Mouse (Mus musculus) heart, embryonic 13.5 days (tissue): ENCODE results near the gene Ercc1. TPM values are rescaled to one million over a fixed set of nuclear protein-coding genes. Genes with fewer than 3 reads are reported as not detected.
A peak's percentile ranks its signal among the peaks of the same experiment; 100 is the strongest.

Source experiments
- ATAC-seq: fragments of 200-750 bp; cut with Nextera tagmentation; 2 replicates; pipeline ENCODE4 v1.8.0; 2017; ENCODE audit warnings: moderate TSS enrichment; ENCODE audit not compliant: insufficient number of reproducible peaks, low FRiP score, low TSS enrichment; ENCODE audit errors: extremely low read depth
- H3K27ac ChIP-seq: fragments of 300-500 bp; sonication (generic); replicated peaks from 2 replicates; pipeline ENCODE4 v1.5.1; 2015; ENCODE audit warnings: moderate library complexity, mild to moderate bottlenecking, inconsistent platforms
- H3K27me3 ChIP-seq: fragments of 300-500 bp; sonication (generic); replicated peaks from 2 replicates; pipeline ENCODE4 v1.6.1; 2015; ENCODE audit warnings: mild to moderate bottlenecking, inconsistent platforms
- H3K36me3 ChIP-seq: fragments of 300-500 bp; sonication (generic); 2 replicates; pipeline ENCODE4 v1.6.1; 2015; ENCODE audit warnings: mild to moderate bottlenecking, inconsistent platforms
- H3K4me1 ChIP-seq: fragments of 300-500 bp; sonication (generic); 2 replicates; pipeline ENCODE4 v1.6.1; 2015; ENCODE audit warnings: inconsistent platforms
- H3K4me2 ChIP-seq: fragments of 300-500 bp; sonication (generic); 2 replicates; pipeline ENCODE4 v1.6.1; 2015; ENCODE audit warnings: inconsistent platforms, mild to moderate bottlenecking, moderate library complexity
- H3K4me3 ChIP-seq: fragments of 300-500 bp; sonication (generic); 2 replicates; pipeline ENCODE4 v1.5.1; 2015; ENCODE audit warnings: moderate library complexity, mild to moderate bottlenecking, inconsistent platforms
- H3K9ac ChIP-seq: fragments of 300-500 bp; sonication (generic); 2 replicates; pipeline ENCODE4 v1.6.1; 2015; ENCODE audit warnings: inconsistent platforms, mild to moderate bottlenecking, moderate library complexity
- H3K9me3 ChIP-seq: fragments of 300-500 bp; sonication (generic); 2 replicates; pipeline ENCODE4 v1.6.1; 2016; ENCODE audit warnings: inconsistent platforms
- WGBS: fragments of 180-500 bp; shearing (Covaris S2); methylation state at CpG from one replicate; pipeline ENCODE4 v1.1.7; 2015; ENCODE audit warnings: mixed read lengths; 5-methylcytosine and 5-hydroxymethylcytosine counted together
- polyA plus RNA-seq: library from polyadenylated mRNA; unstranded; fragments of >200 nt; fragmentation: Nextera tagmentation; extraction: Ambion mirVana; gene quantifications from 2 replicates; pipeline ENCODE4 v1.2.1, GENCODE M21; 2015

Gene Ercc1
- polyA plus RNA-seq, 1 experiment from 2014 or later = 62.7 TPM

- H3K9ac ChIP-seq = peak overlapping the region; percentile 65
- H3K27ac ChIP-seq = peak overlapping the region; percentile 90
- H3K4me3 ChIP-seq = peak overlapping the region; percentile 44
- H3K4me1 ChIP-seq = peaks cover 43% of the 10 kb centered on the region
- 0 out of 2 replicates have a peak, but pooled peaks have one; percentile 53 for ATAC-seq
- H3K36me3 ChIP-seq = no peaks in the 10 kb centered on the region
- H3K9me3 ChIP-seq = no peaks in the 10 kb centered on the region
- 2% methylated on average over 20 of the region's 20 CpGs for WGBS
- peaks cover 7% of the 10 kb centered on the region; the same call in 1 of the 2 replicates for H3K27me3 ChIP-seq
- H3K4me2 ChIP-seq = peak overlapping the region; percentile 73
These were observed 18.2 kb upstream of the Ercc1 start for GRCm38 (mm10) chr7:19326359-19326758.

DNA sequence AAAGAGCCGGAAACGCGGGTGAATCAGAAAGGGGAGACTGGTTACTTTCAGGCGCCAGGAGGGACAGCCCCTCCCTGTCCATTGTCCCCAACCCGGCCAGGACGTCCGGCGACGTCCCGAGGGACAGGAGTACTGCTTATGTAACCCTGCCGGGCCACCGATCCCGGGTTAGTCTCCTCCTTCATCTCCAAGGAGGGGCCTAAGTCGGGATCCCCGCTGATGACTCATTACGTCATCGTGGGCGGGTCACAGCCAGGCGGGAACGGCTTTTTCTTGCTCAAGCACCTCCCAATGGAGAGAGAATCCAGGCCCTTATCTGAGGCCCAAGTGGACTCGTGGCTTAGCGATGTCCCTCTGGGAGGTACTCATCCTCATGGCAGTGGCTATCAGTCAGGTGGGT is 17.4 kb upstream of the Ercc1 start:
- Histone ChIP-seq H3K9ac (peak overlapping the region; percentile 65), H3K4me2 (peak overlapping the region; percentile 73), H3K27ac (peak overlapping the region; percentile 90), H3K36me3 (no peaks in the 10 kb centered on the region), H3K27me3 (peaks cover 7% of the 10 kb centered on the region; the same call in 1 of the 2 replicates), H3K4me3 (peak overlapping the region; percentile 44), H3K4me1 (peaks cover 45% of the 10 kb centered on the region), H3K9me3 (no peaks in the 10 kb centered on the region)
- under 1% methylated on average over 22 of the region's 22 CpGs for WGBS
- ATAC-seq = peak; percentile 71

DNA sequence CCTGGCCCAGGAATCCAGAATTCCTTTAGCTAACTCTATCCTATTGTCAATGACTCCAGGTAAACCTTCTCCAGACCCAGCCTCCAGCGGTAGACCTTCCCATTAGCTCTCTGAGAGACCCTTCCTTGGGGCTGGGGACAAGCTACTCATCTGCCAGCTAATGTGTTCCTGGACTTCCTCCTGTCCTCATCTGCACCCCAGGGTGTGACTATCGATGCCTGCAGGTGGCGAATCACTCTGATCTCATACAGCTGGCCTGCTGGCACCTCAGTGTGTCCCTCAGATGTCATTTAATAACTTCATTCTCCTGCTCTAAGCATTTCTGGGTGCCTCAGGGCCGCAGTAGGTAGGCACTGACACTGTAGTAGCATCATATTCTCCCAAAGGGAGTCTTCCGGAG is 16.8 kb upstream of the Ercc1 start:
- Histone ChIP-seq H3K4me3 (no peak overlapping the region), H3K27ac (peak overlapping the region; percentile 90), H3K4me1 (peaks cover 50% of the 10 kb centered on the region), H3K9ac (peak overlapping the region; percentile 65), H3K27me3 (peaks cover 6% of the 10 kb centered on the region; the same call in 1 of the 2 replicates), H3K36me3 (no peaks in the 10 kb centered on the region), H3K4me2 (peak overlapping the region; percentile 73), H3K9me3 (no peaks in the 10 kb centered on the region)
- 77% methylated on average over 5 of the region's 5 CpGs for WGBS
- ATAC-seq = no peak

DNA sequence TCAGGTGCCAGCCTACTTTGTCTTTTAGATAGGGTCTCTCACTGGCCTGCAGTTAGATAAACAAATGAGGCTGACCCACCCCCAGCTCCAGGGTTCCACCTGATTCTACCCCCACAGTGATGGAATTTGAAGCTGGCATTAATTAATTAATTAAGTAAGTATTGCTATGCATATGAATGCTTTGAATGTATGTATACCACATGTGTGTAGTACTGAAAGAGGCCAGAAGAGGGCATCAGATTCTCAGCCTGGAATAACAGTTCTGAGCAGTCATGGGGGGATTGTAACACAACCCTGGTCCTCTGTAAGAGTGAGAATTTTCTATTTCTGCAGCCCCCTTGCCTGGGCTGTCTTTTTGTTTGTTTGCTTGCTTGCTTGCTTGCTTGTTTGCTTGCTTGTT is 16.2 kb upstream of the Ercc1 start:
- Histone ChIP-seq H3K4me3 (no peak overlapping the region), H3K4me2 (no peak overlapping the region), H3K9me3 (no peaks in the 10 kb centered on the region), H3K4me1 (peaks cover 50% of the 10 kb centered on the region), H3K9ac (no peak overlapping the region), H3K27ac (no peak overlapping the region), H3K27me3 (no peaks in the 10 kb centered on the region), H3K36me3 (no peaks in the 10 kb centered on the region)
- ATAC-seq = no peak

DNA sequence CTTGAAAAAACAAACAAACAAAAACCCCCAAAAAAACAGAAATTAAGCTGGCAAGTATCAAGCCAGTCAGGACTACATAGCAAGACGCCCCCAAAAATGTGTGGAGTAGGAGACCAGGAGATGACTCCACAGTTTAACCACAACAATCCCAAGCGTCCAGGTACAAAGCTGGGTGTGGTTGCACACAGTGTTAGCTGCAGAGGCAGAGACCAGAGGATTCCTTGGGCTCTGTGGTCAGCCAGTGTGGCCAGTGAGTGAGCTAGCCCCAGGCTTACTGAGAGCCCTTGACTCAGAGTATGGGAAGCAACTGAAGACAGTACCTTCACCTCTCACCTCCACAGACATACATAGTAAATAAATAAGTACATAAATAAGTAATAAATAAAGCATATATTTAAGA is 12.7 kb upstream of the Ercc1 start:
- 67% methylated on average over 2 of the region's 2 CpGs for WGBS
- H3K27ac ChIP-seq = peak overlapping the region; percentile 26; the same call in 1 of the 2 replicates
- ATAC-seq = no peak
- no peaks in the 10 kb centered on the region for H3K27me3 ChIP-seq
- peaks cover 60% of the 10 kb centered on the region for H3K4me1 ChIP-seq
- peak overlapping the region; percentile 77 for H3K4me2 ChIP-seq
- H3K4me3 ChIP-seq = peak overlapping the region; percentile 69; the same call in 1 of the 2 replicates
- H3K9me3 ChIP-seq = no peaks in the 10 kb centered on the region
- 0 out of 2 replicates have a peak overlapping the region, but pooled peaks have one; percentile 38 for H3K9ac ChIP-seq
- H3K36me3 ChIP-seq = no peaks in the 10 kb centered on the region

GRCm38 (mm10) chr7:19332709-19333352 is 11.7 kb upstream of the Ercc1 start:
- peak; percentile 69 for ATAC-seq
- Histone ChIP-seq H3K36me3 (no peaks in the 10 kb centered on the region), H3K4me2 (peak overlapping the region; percentile 77), H3K4me3 (peak overlapping the region; percentile 69), H3K9ac (peak overlapping the region; percentile 91), H3K27me3 (no peaks in the 10 kb centered on the region), H3K9me3 (no peaks in the 10 kb centered on the region), H3K4me1 (peaks cover 61% of the 10 kb centered on the region), H3K27ac (peak overlapping the region; percentile 85)
- under 1% methylated on average over 51 of the region's 52 CpGs for WGBS

- ATAC-seq = no peak
These were observed 9.0 kb upstream of the Ercc1 start for GRCm38 (mm10) chr7:19335583-19335982.

GRCm38 (mm10) chr7:19337122-19337521 is 7.5 kb upstream of the Ercc1 start:
- Histone ChIP-seq H3K9ac (peak overlapping the region; percentile 5), H3K4me2 (no peak overlapping the region), H3K4me1 (peaks cover 68% of the 10 kb centered on the region), H3K9me3 (no peaks in the 10 kb centered on the region), H3K4me3 (no peak overlapping the region), H3K27me3 (peaks cover 5% of the 10 kb centered on the region; the same call in 1 of the 2 replicates), H3K27ac (peak overlapping the region; percentile 10; the same call in 1 of the 2 replicates), H3K36me3 (no peaks in the 10 kb centered on the region)
- ATAC-seq = no peak
- 53% methylated on average over 10 of the region's 10 CpGs for WGBS

More at GRCm38 (mm10) chr7:19335583-19335982, 9.0 kb upstream of the Ercc1 start:
- H3K4me2 ChIP-seq = no peak overlapping the region; the same call in 1 of the 2 replicates
- no peak overlapping the region for H3K4me3 ChIP-seq
- peak overlapping the region; percentile 20; the same call in 1 of the 2 replicates for H3K27ac ChIP-seq
- H3K9me3 ChIP-seq = no peaks in the 10 kb centered on the region
- 0 out of 2 replicates have a peak overlapping the region, but pooled peaks have one; percentile 5 for H3K9ac ChIP-seq
- WGBS = 49% methylated on average over 3 of the region's 3 CpGs
- peaks cover 62% of the 10 kb centered on the region for H3K4me1 ChIP-seq
- no peaks in the 10 kb centered on the region for H3K36me3 ChIP-seq
- H3K27me3 ChIP-seq = no peaks in the 10 kb centered on the region

- Histone ChIP-seq H3K4me2 (no peak overlapping the region), H3K4me3 (no peak overlapping the region), H3K9ac (no peak overlapping the region), H3K36me3 (no peaks in the 10 kb centered on the region), H3K27ac (peak overlapping the region; percentile 40), H3K27me3 (peaks cover 5% of the 10 kb centered on the region; the same call in 1 of the 2 replicates), H3K4me1 (peaks cover 72% of the 10 kb centered on the region), H3K9me3 (no peaks in the 10 kb centered on the region)
- WGBS = 44% methylated on average over 2 of the region's 2 CpGs
- ATAC-seq = no peak
These were observed 6.5 kb upstream of the Ercc1 start for GRCm38 (mm10) chr7:19338060-19338459.

- Histone ChIP-seq H3K36me3 (no peaks in the 10 kb centered on the region), H3K9me3 (no peaks in the 10 kb centered on the region), H3K4me2 (no peak overlapping the region), H3K9ac (0 out of 2 replicates have a peak overlapping the region, but pooled peaks have one; percentile 28), H3K27ac (peak overlapping the region; percentile 40), H3K4me1 (peaks cover 76% of the 10 kb centered on the region), H3K4me3 (no peak overlapping the region), H3K27me3 (peaks cover 5% of the 10 kb centered on the region; the same call in 1 of the 2 replicates)
- no peak for ATAC-seq
- WGBS = 55% methylated on average over 7 of the region's 7 CpGs
These were observed 6.0 kb upstream of the Ercc1 start for GRCm38 (mm10) chr7:19338596-19338995.

DNA sequence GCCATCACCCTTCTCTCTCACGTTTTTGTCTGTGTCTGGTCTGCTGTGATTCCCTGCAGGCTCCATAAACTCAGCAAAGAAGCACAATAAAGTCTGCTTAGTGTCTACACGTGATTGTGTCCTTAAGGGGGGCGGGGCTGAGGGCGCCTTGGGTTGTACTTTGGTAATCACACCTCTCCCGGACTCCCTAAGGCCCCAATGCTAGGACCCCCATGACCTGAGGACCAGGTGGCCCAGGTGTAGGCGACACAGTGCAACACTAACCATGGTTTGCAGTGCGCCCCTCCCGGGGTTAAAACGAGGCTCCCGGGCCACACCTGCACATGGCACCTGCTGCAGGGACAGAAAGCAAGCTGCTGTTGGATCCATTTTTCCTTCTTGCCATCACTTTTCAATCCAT is 3.3 kb upstream of the Ercc1 start:
- Histone ChIP-seq H3K27ac (peak overlapping the region; percentile 98), H3K9me3 (no peaks in the 10 kb centered on the region), H3K9ac (peak overlapping the region; percentile 79)

More for the DNA sequence above, 3.3 kb upstream of the Ercc1 start:
- no peaks in the 10 kb centered on the region for H3K36me3 ChIP-seq
- peak overlapping the region; percentile 86 for H3K4me2 ChIP-seq
- H3K27me3 ChIP-seq = peaks cover 5% of the 10 kb centered on the region; the same call in 1 of the 2 replicates
- H3K4me3 ChIP-seq = peak overlapping the region; percentile 58
- WGBS = 15% methylated on average over 10 of the region's 10 CpGs
- no peak for ATAC-seq
- H3K4me1 ChIP-seq = peaks cover 76% of the 10 kb centered on the region
